Mouse (Mus musculus): ENCODE results near the gene Retnla.

GRCm38 (mm10) chr16:48811881-48812436 is 30.4 kb upstream of the Retnla start:
- no peak for TF ChIP-seq CTCF (IDR thresholded peaks at IDR 0.05; ENCODE audit: insufficient read depth, low read length)
- no peak for TF ChIP-seq POLR2A (IDR thresholded peaks at IDR 0.05; ENCODE audit: borderline replicate concordance, extremely low read depth, low read depth, low read length)

Data from lung, adult 2 months (tissue).